Mouse (Mus musculus) thymus, adult 2 months (tissue): Measurements from ENCODE around the gene Srsf3. TPM values are rescaled to one million over a fixed set of nuclear protein-coding genes. Genes with fewer than 3 reads are reported as not detected.
"Not testable (repeated sequence)": the region's sequence is repeated elsewhere in the genome, so short reads cannot be mapped to it uniquely, and the experiment has no call there.

Source experiments
- DNase-seq: peaks from one replicate; pipeline ENCODE4 v3.0.0; 2021
- H3K27ac ChIP-seq: fragments of 200-500 bp; 2 replicates; pipeline ENCODE4 v1.5.1; 2012; ENCODE audit warnings: low read length, control low read depth; ENCODE audit not compliant: control insufficient read depth, insufficient read depth
- H3K27me3 ChIP-seq: fragments of 200-500 bp; 2 replicates; pipeline ENCODE4 v1.6.1; 2012; ENCODE audit warnings: mild to moderate bottlenecking, low read length, moderate library complexity, mixed read lengths; ENCODE audit not compliant: control insufficient read depth, insufficient read depth
- H3K36me3 ChIP-seq: fragments of 200-500 bp; 2 replicates; pipeline ENCODE4 v1.6.1; 2012; ENCODE audit warnings: mild to moderate bottlenecking, low read length, moderate library complexity; ENCODE audit not compliant: control insufficient read depth, insufficient read depth
- H3K4me1 ChIP-seq: fragments of 200-500 bp; replicated peaks from 2 replicates; pipeline ENCODE4 v1.6.1; 2012; ENCODE audit warnings: low read length; ENCODE audit not compliant: control insufficient read depth, insufficient read depth
- H3K4me3 ChIP-seq: fragments of 200-500 bp; 2 replicates; pipeline ENCODE4 v1.5.1; 2012; ENCODE audit warnings: mild to moderate bottlenecking, low read length, control low read depth, moderate library complexity; ENCODE audit not compliant: control insufficient read depth, insufficient read depth
- CTCF ChIP-seq: fragments of 200-500 bp; IDR thresholded peaks from 2 replicates; pipeline ENCODE4 v1.5.1; 2012; ENCODE audit warnings: mild to moderate bottlenecking, control low read depth, low read length, moderate library complexity, borderline replicate concordance; ENCODE audit not compliant: control insufficient read depth, poor library complexity, insufficient read depth; ENCODE audit errors: extremely low read depth
- POLR2A ChIP-seq: fragments of 200-500 bp; IDR thresholded peaks from 2 replicates; pipeline ENCODE4 v1.6.1; 2012; ENCODE audit warnings: mild to moderate bottlenecking, low read length, control low read depth, moderate library complexity; ENCODE audit not compliant: control insufficient read depth, poor library complexity, insufficient read depth; ENCODE audit errors: extremely low read depth
- WGBS: fragments of 180-500 bp; shearing (Covaris S2); methylation state at CpG from one replicate; pipeline ENCODE4 v1.1.7; 2018; 5-methylcytosine and 5-hydroxymethylcytosine counted together
- polyA plus RNA-seq: library from polyadenylated mRNA; depleted of rRNA; stranded (reverse); fragments of >200 nt; gene quantifications from 2 replicates; pipeline ENCODE4 v1.2.3, GENCODE M21; 2012

The Srsf3 gene
- polyA plus RNA-seq, 1 experiment, result 544 TPM

DNA sequence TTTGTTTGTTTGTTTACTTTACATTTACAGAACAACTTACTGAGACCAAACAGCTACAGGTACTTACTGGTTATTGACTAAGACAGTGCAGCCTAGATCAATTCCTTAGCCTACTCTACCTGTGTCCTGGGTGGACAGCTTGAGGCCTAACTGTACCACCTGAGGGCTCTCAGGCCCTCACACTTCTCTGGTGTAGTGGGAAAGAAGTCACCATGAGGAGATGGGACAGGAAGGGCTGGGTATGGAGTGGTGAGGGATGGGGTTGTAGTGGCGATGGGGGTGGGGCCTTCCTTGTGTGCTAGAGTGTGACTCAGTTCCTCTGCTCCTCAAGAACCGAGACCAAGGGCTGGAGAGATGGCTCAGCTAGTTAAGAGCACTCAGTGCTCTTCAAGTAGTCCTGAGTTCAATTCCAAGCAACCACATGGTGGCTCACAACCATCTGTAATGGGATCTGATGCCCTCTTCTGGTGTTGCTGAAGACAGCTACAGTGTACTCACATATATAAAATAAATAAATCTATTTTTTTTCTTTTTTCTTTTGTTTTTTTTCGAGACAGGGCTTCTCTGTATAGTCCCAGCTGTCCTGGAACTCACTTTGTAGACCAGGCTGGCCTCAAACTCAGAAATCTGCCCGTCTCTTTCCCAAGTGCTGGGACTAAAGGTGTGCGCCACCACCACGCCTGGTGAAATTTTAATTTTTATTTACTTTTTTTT is 1.9 kb upstream of the Srsf3 start:
- Histone ChIP-seq H3K27me3 (no peaks in the 10 kb centered on the region), H3K36me3 (peaks cover 3% of the 10 kb centered on the region; the same call in 1 of the 2 replicates), H3K27ac (no peak overlapping the region), H3K4me3 (no peak overlapping the region), H3K4me1 (peaks cover 2% of the 10 kb centered on the region; the same call in 1 of the 2 replicates)
- 82% methylated on average over 6 of the region's 6 CpGs for whole genome bisulfite sequencing
- DNase-seq, result no peak
- TF ChIP-seq POLR2A (no peak), CTCF (no peak)

GRCm38 (mm10) chr17:29031085-29031711 is 1.2 kb upstream of the Srsf3 start:
- H3K27ac ChIP-seq, result peak overlapping the region; percentile 86
- H3K4me1 ChIP-seq, DNase-seq, H3K4me3 ChIP-seq, H3K36me3 ChIP-seq, H3K27me3 ChIP-seq: not testable (repeated sequence)
- WGBS, result 74% methylated on average over 7 of the region's 7 CpGs

DNA sequence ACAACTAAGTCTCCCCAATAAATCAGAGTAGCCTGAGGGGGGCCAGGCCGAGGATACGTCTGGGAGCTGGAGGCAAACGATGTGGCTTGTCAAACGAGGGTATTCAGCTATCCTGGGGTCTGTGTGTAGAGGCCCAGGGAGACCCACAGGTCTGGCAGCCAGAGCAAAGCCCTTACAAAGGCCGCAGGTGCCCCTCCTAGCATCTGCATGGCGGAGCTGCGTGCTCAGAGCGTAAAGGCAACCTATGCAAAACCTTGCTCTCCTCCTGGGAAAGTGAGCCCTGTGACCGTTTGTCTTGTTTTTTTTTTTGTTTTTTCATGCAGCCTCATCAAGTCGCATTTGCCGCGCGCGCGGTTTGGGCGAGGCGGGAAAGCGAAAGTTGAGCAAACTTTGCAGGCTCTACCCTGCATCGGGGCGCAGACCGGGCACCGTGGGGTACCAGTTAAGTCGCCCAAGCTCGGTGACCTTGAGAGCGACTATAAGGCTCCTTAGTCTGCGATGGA is 606 bp upstream of the Srsf3 start:
- peak; percentile 62 for DNase-seq
- Histone ChIP-seq H3K36me3 (peaks cover 11% of the 10 kb centered on the region), H3K4me1 (peaks cover 3% of the 10 kb centered on the region), H3K27ac (peak overlapping the region; percentile 86), H3K4me3 (peak overlapping the region; percentile 72), H3K27me3 (no peaks in the 10 kb centered on the region)
- 0% methylated on average over 26 of the region's 26 CpGs for WGBS
- TF ChIP-seq CTCF (no peak), POLR2A (no peak)

DNA sequence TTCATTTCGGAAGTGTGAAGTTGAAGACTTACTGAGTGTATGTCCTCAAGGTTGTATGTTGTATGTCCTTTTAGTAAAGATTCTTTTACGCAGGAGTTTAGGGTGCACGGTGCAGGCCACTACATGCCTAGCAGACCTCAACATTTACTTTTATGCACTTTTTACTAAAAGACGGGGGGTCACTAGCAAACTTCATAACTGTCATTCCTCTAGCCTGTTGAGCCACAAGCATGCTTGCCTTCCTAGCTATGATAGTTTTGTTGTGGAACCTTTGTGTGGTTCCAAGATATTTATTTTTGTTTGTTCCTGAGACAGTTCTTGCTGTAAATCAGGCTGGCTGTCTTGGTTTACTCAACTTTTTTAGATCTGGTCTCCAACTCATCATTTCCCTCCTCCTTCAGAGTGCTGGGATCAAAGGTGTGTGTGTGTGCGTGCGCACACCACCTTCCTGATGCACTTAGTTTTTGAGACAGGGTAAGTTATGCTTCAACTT is 1.2 kb downstream of the Srsf3 start:
- Histone ChIP-seq H3K4me1 (peaks cover 7% of the 10 kb centered on the region), H3K27me3 (no peaks in the 10 kb centered on the region), H3K4me3 (peak overlapping the region; percentile 48), H3K27ac (peak overlapping the region; percentile 66; the same call in 1 of the 2 replicates), H3K36me3 (peaks cover 29% of the 10 kb centered on the region)
- no peak for TF ChIP-seq POLR2A
- no peak for TF ChIP-seq CTCF
- under 1% methylated on average over 6 of the region's 6 CpGs for WGBS
- DNase-seq, result peak; percentile 36

DNA sequence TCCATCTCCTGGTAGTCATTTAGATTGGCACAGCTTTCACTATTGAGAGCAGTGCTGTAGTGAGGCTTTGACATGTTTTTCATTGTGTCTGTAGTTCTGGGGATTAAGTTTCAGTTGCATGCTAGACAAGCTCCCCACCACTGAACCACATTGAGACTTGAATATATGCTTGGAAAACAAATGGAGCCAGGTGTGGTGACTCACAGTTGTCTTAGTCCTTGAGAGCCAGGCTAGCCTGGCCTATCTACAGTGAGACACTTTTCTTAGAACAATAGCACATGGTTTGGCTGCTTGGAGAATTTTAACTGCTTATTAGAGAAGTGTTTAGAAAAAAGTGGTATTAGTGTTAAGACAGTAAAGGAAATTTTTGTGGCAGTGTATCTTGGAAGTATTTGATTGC is 1.8 kb downstream of the Srsf3 start:
- Histone ChIP-seq H3K4me1 (peaks cover 7% of the 10 kb centered on the region), H3K27ac (no peak overlapping the region), H3K36me3 (peaks cover 35% of the 10 kb centered on the region), H3K4me3 (no peak overlapping the region), H3K27me3 (no peaks in the 10 kb centered on the region)
- TF ChIP-seq POLR2A, result no peak
- no peak for TF ChIP-seq CTCF
- DNase-seq, result no peak

DNA sequence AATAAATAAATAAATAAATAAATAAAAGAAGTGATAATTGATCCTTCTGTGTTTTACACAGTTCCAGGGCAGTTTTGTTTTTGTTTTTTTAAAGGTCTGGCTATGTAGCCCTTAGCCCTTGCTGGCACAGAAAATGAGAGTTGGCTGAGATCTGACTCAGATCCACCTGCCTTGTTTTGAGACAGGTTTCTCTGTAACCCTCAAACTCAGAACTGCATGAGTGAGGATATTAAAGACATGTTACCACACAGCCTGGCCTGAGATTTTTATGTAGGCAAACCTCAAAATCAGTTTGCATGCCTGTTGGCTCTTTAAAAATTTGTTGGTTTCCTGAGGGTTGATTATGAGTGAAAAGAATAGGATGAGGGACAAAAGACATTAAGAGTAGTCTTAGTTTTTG is 3.1 kb downstream of the Srsf3 start:
- DNase-seq, result no peak
- Histone ChIP-seq H3K4me3 (no peak overlapping the region), H3K36me3 (peaks cover 48% of the 10 kb centered on the region), H3K27ac (no peak overlapping the region), H3K4me1 (peaks cover 12% of the 10 kb centered on the region), H3K27me3 (no peaks in the 10 kb centered on the region)
- no peak for TF ChIP-seq CTCF
- TF ChIP-seq POLR2A, result no peak
